Mouse (Mus musculus) small intestine, adult 2 months (tissue): ENCODE data around the gene Acacb. TPM values are rescaled to one million over a fixed set of nuclear protein-coding genes. Genes with fewer than 3 reads are reported as not detected.

Experiments
- H3K27ac ChIP-seq: fragments of 200-500 bp; 2 replicates; pipeline ENCODE4 v1.5.1; 2012; ENCODE audit warnings: low read depth, low read length, control low read depth, inconsistent platforms; ENCODE audit not compliant: insufficient read depth
- H3K27me3 ChIP-seq: fragments of 200-500 bp; 2 replicates; pipeline ENCODE4 v1.6.1; 2012; ENCODE audit warnings: mild to moderate bottlenecking, moderate library complexity, low read length, inconsistent platforms; ENCODE audit not compliant: control insufficient read depth, insufficient read depth
- H3K36me3 ChIP-seq: fragments of 200-500 bp; 2 replicates; pipeline ENCODE4 v1.6.1; 2012; ENCODE audit warnings: mild to moderate bottlenecking, low read length, control low read depth, inconsistent platforms; ENCODE audit not compliant: control insufficient read depth, insufficient read depth
- H3K4me1 ChIP-seq: fragments of 200-500 bp; 2 replicates; pipeline ENCODE4 v1.6.1; 2012; ENCODE audit warnings: low read length, inconsistent platforms, mixed read lengths; ENCODE audit not compliant: control insufficient read depth, insufficient read depth, insufficient read length
- H3K4me3 ChIP-seq: fragments of 200-500 bp; 2 replicates; pipeline ENCODE4 v1.5.1; 2012; ENCODE audit warnings: low read depth, mild to moderate bottlenecking, control low read depth, inconsistent platforms, low read length, moderate library complexity
- CTCF ChIP-seq: fragments of 200-500 bp; IDR thresholded peaks from 2 replicates; pipeline ENCODE4 v1.5.1; 2012; ENCODE audit warnings: low read depth, mild to moderate bottlenecking, control low read depth, inconsistent platforms, low read length, moderate library complexity, mixed read lengths; ENCODE audit not compliant: insufficient replicate concordance, insufficient read length; ENCODE audit errors: extremely low read depth
- POLR2A ChIP-seq: fragments of 200-500 bp; IDR thresholded peaks from 2 replicates; pipeline ENCODE4 v1.6.1; 2012; ENCODE audit warnings: low read depth, mild to moderate bottlenecking, control low read depth, inconsistent platforms, low read length, moderate library complexity
- WGBS: fragments of 180-500 bp; shearing (Covaris S2); methylation state at CpG from one replicate; pipeline ENCODE4 v1.1.7; 2018; 5-methylcytosine and 5-hydroxymethylcytosine counted together
- polyA plus RNA-seq: library from polyadenylated mRNA; depleted of rRNA; stranded (reverse); fragments of >200 nt; gene quantifications from 2 replicates; pipeline ENCODE4 v1.2.3, GENCODE M21; 2012

Acacb gene
- polyA plus RNA-seq, 1 experiment = 3.1 TPM

- Histone ChIP-seq H3K4me1 (no peaks in the 10 kb centered on the region; the same call in 1 of the 2 replicates), H3K4me3 (no peak overlapping the region), H3K36me3 (no peaks in the 10 kb centered on the region), H3K27ac (no peak overlapping the region), H3K27me3 (no peaks in the 10 kb centered on the region)
- TF ChIP-seq POLR2A (no peak), CTCF (no peak)
- WGBS = 73% methylated on average over 2 of the region's 2 CpGs
Observed at GRCm38 (mm10) chr5:114206158-114206557, 59.8 kb downstream of the Acacb start.

DNA sequence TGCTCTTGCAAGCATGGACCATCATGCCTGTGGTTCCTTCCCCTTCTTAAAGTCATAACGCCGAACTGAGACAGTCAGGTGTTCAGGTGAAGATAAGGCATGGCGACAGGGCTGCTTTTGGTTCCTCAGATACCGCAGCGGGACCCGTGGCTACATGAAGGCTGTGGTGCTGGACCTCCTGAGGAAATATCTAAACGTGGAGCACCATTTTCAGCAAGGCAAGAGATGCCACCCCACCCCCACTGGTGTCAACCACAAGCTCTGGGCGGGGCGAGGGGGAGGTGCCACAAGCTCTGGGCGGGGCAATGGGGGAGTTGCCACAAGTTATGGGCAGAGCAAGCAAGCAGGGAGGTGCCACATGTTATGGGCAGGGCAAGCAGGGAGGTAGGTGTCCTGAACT lies 66.8 kb downstream of the Acacb start:
- TF ChIP-seq CTCF = no peak
- TF ChIP-seq POLR2A = no peak

DNA sequence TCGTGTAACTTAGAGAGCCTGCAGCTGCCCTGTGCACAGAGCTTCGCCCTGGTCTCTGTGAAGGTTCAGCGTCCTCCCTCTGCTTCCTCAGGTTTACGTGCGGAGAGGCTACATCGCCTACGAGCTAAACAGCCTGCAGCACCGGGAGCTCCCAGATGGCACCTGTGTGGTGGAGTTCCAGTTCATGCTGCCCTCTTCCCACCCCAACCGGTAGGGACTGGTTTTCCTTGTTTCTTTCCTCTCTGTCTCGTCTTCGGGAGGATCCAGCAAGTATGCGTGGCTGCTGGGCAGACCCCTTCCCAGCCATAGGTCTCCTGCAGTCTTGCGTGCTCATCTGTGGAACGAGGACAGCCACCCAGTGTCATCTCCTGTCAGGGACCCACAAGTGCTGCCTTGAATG lies 72.4 kb downstream of the Acacb start:
- Histone ChIP-seq H3K27me3 (no peaks in the 10 kb centered on the region), H3K4me3 (no peak overlapping the region), H3K4me1 (no peaks in the 10 kb centered on the region), H3K27ac (no peak overlapping the region), H3K36me3 (no peaks in the 10 kb centered on the region)
- 83% methylated on average over 14 of the region's 14 CpGs for WGBS
- TF ChIP-seq POLR2A (no peak), CTCF (no peak)

More for the DNA sequence above, 66.8 kb downstream of the Acacb start:
- Histone ChIP-seq H3K27ac (no peak overlapping the region), H3K27me3 (no peaks in the 10 kb centered on the region), H3K4me1 (no peaks in the 10 kb centered on the region), H3K4me3 (no peak overlapping the region), H3K36me3 (no peaks in the 10 kb centered on the region)
- 52% methylated on average over 10 of the region's 10 CpGs for WGBS

DNA sequence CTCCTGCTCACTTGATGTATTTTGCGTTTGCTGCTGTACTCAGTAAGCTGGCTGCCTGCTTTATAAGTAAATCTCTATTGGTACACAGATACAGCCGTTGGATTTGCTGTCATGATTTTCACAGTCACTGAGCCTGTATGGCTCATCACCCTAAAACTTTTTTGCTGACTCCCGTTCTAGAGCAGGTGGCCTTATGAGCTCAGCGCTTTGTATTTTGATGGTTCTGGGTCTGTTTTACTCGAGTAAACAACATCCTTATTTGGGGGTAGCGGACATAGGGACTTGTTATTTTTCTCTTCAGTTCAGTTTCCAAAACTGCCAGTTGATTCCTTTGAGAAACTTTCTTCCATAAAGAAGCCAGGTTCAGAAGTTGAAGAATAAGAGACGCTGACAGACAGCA lies 79.7 kb downstream of the Acacb start:
- no peaks in the 10 kb centered on the region for H3K36me3 ChIP-seq
- WGBS = 93% methylated on average over 7 of the region's 7 CpGs
- no peak for TF ChIP-seq CTCF
- no peak for TF ChIP-seq POLR2A

DNA sequence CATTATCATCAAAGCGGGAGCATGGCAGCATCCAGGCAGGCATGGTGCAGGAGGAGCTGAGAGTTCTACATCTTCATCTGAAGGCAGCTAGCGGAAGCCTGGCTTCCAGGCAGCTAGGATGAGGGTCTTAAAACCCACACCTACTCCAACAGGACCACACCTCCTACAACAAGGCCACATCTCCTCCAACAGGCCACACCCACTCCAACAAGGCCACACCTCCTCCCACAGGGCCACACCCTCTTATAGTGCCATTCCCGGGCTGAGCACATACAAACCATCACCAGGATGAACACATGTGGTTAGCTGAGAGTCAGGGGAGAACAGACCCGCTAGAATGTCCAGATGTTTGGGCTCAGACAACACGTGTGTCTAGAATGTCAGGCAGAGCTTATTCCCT lies 82.6 kb downstream of the Acacb start:
- no peak overlapping the region for H3K4me3 ChIP-seq
- 71% methylated on average over 5 of the region's 5 CpGs for WGBS
- H3K27ac ChIP-seq = no peak overlapping the region
- TF ChIP-seq POLR2A = no peak
- no peak for TF ChIP-seq CTCF
- H3K4me1 ChIP-seq = no peaks in the 10 kb centered on the region
- no peaks in the 10 kb centered on the region for H3K27me3 ChIP-seq
- no peaks in the 10 kb centered on the region for H3K36me3 ChIP-seq

More for the DNA sequence above, 79.7 kb downstream of the Acacb start:
- Histone ChIP-seq H3K4me3 (no peak overlapping the region), H3K27me3 (no peaks in the 10 kb centered on the region), H3K4me1 (no peaks in the 10 kb centered on the region), H3K27ac (no peak overlapping the region)

- WGBS = 24% methylated on average over 7 of the region's 7 CpGs
- no peaks in the 10 kb centered on the region for H3K27me3 ChIP-seq
- H3K4me1 ChIP-seq = no peaks in the 10 kb centered on the region
- no peak overlapping the region for H3K27ac ChIP-seq
- H3K4me3 ChIP-seq = no peak overlapping the region
- H3K36me3 ChIP-seq = no peaks in the 10 kb centered on the region
- no peak for TF ChIP-seq CTCF
- TF ChIP-seq POLR2A = no peak
Observed at GRCm38 (mm10) chr5:114238924-114239323, 92.6 kb downstream of the Acacb start.

- 48% methylated on average over 14 of the region's 14 CpGs for WGBS
- Histone ChIP-seq H3K36me3 (no peaks in the 10 kb centered on the region), H3K4me1 (no peaks in the 10 kb centered on the region), H3K27ac (no peak overlapping the region), H3K27me3 (no peaks in the 10 kb centered on the region), H3K4me3 (no peak overlapping the region)
- TF ChIP-seq POLR2A (no peak), CTCF (no peak)
Observed at GRCm38 (mm10) chr5:114239737-114240136, 93.4 kb downstream of the Acacb start.
